In the genomic region with DNA sequence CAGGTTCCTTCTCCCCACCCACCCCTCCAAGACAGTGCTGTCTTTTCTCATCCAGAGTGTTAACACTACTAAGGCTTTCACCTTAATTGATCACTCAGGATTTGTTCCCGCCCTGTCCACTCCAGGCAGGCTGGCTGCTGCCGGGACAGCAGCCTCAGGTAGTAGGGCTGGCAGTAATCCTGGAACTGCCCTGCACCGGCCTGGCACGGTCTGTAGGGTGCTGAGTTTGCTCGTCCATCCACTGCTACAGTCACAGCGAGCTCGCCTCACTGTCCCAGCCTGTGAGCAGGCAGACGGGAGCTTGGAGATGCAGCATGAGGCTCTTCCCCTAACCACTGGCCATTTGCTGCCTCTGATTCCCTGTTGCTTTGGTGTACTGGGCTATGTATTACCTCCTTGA, we compare ENCODE assay signal across 26 mouse cellular contexts. TPM values are rescaled to one million over a fixed set of nuclear protein-coding genes. Genes with fewer than 3 reads are reported as not detected.
A peak's percentile ranks its signal among the peaks of the same experiment; 100 is the strongest.
DNase-seq lines count a peak whose midpoint lies in the region; ATAC-seq and TF ChIP-seq lines count a peak whose summit lies in the region.
"Had no signal": no experiment of that assay in that cellular context is flagged by ENCODE, and none has a peak within 500 bp of the region (broad histone marks: within the 10 kb centered on the region; RNA-seq: fewer than 3 reads in every experiment).

No protein-coding gene starts in this region.

- no peak overlapping the region for H3K4me3 ChIP-seq in kidney, embryonic 15.5 days (replicated peaks)
- no peak overlapping the region for H3K4me3 ChIP-seq in bone marrow, adult 2 months (replicated peaks; ENCODE audit: control insufficient read depth, low read depth, low read length)
- H3K4me3 ChIP-seq: embryonic facial prominence, embryonic 15.5 days; erythroblast, embryonic 14.5 days; forebrain, embryonic 10.5 days; heart, adult 2 months; heart, embryonic 15.5 days; hindbrain, embryonic 13.5 days had no signal

- ATAC-seq in kidney, embryonic 15.5 days (replicated peaks; ENCODE audit: low FRiP score): 0 out of 2 replicates have a peak, but pooled peaks have one; percentile 4
- ATAC-seq: activated CD4-positive, CD25-positive, alpha-beta regulatory T cell, adult 4 months; CD4-positive, CD25-positive, alpha-beta regulatory T cell, adult 4 months; forebrain, embryonic 14.5 days; hindbrain, postnatal 0 days; Patski had no signal

- intact Hi-C loops in left cerebral cortex, postnatal 36 days (cut with DNase I): no loop called here

- peaks cover 22% of the 10 kb centered on the region for H3K36me3 ChIP-seq in kidney, embryonic 15.5 days

- WGBS in kidney, embryonic 15.5 days: 86% methylated on average over 8 of the region's 8 CpGs
- 96% methylated on average over 8 of the region's 8 CpGs for WGBS in bone marrow, adult 2 months

- DNase-seq in cerebellum, adult 9-11 months: peak; percentile 64
- no peak for DNase-seq in cerebellum, postnatal 10 days
- DNase-seq in kidney, adult 9 months: no peak
- DNase-seq in kidney, postnatal 36 days: peak; percentile 25 to 43
- no peak for DNase-seq in frontal cortex, postnatal 25 days (ENCODE audit: low spot score in 2 of 2)
- no peak for DNase-seq in left cerebral cortex, postnatal 36 days (ENCODE audit: low spot score in 2 of 2)
- DNase-seq: adrenal gland, postnatal 25 days; B cell, adult 2 months; cerebellum, adult 11 months; embryo, embryonic 11 days; gastrocnemius, postnatal 10 days; heart, adult 2 months; heart, postnatal 14 days had no signal

- no peak for TF ChIP-seq CTCF in bone marrow, adult 2 months (IDR thresholded peaks at IDR 0.05; ENCODE audit: control insufficient read depth, insufficient read depth, low read length)

- no peak overlapping the region for H3K27ac ChIP-seq in kidney, embryonic 15.5 days
- H3K27ac ChIP-seq in bone marrow, adult 2 months (ENCODE audit: control insufficient read depth, insufficient read depth, low read depth, low read length, poor library complexity): 0 out of 2 replicates have a peak overlapping the region, but pooled peaks have one; percentile 24
- H3K27ac ChIP-seq: embryonic facial prominence, embryonic 15.5 days; forebrain, embryonic 10.5 days; heart, adult 2 months; heart, embryonic 15.5 days; hindbrain, embryonic 13.5 days; hindbrain, postnatal 0 days had no signal

- H3K27me3 ChIP-seq in kidney, embryonic 15.5 days: no peaks in the 10 kb centered on the region
- H3K27me3 ChIP-seq: embryonic facial prominence, embryonic 15.5 days; heart, embryonic 15.5 days; hindbrain, embryonic 13.5 days; Patski had no signal

- H3K9ac ChIP-seq in kidney, embryonic 15.5 days: no peak overlapping the region
- H3K9ac ChIP-seq: embryonic facial prominence, embryonic 15.5 days; heart, embryonic 15.5 days; hindbrain, embryonic 13.5 days had no signal

- H3K9me3 ChIP-seq in kidney, embryonic 15.5 days (replicated peaks): no peaks in the 10 kb centered on the region
- H3K9me3 ChIP-seq: embryonic facial prominence, embryonic 15.5 days; forebrain, embryonic 10.5 days; heart, embryonic 15.5 days; hindbrain, embryonic 13.5 days had no signal

- no peaks in the 10 kb centered on the region for H3K4me1 ChIP-seq in kidney, embryonic 15.5 days
- H3K4me1 ChIP-seq in bone marrow, adult 2 months (ENCODE audit: control insufficient read depth, insufficient read depth, low read length): peaks cover 2% of the 10 kb centered on the region
- H3K4me1 ChIP-seq: embryonic facial prominence, embryonic 15.5 days; heart, embryonic 15.5 days; hindbrain, embryonic 13.5 days had no signal

- TF ChIP-seq POLR2A in bone marrow, adult 2 months (IDR thresholded peaks at IDR 0.05; ENCODE audit: borderline replicate concordance, control insufficient read depth, low read depth, low read length): no peak

- no peak overlapping the region for H3K4me2 ChIP-seq in kidney, embryonic 15.5 days
- H3K4me2 ChIP-seq: embryonic facial prominence, embryonic 15.5 days; heart, embryonic 11.5 days; heart, embryonic 15.5 days; hindbrain, embryonic 13.5 days had no signal

RNA-seq across cellular contexts. Expression of a gene that starts 41.0 kb away (rescaled TPM):
- 16.6 and 19.9 TPM in 2 replicates for polyA plus RNA-seq in kidney, embryonic 15.5 days (2015; fragmentation: Nextera tagmentation; extraction: Ambion mirVana)
- polyA plus RNA-seq in bone marrow, adult 2 months (2011; ENCODE audit: insufficient read depth, insufficient read length, low replicate concordance, missing spikeins): 102 and 151 TPM in 2 replicates
- total RNA-seq in left cerebral cortex, postnatal 36 days (2021): 10 to 100 TPM; 67.9 to 77.1 TPM

Comparison
In these comparisons a context has a peak if more than half of its experiments do, and no peak if none do; other contexts are left out.
1. DNase-seq: peak in cerebellum, adult 9-11 months (single experiment) and kidney, postnatal 36 days (2 of 2); none in cerebellum, postnatal 10 days (0 of 2), kidney, adult 9 months (single experiment), frontal cortex, postnatal 25 days (0 of 2) and left cerebral cortex, postnatal 36 days (0 of 2).